Mouse (Mus musculus) adrenal gland, adult 8-10 months (tissue): ENCODE measurements around the gene Prph. TPM values are rescaled to one million over a fixed set of nuclear protein-coding genes. Genes with fewer than 3 reads are reported as not detected.
"Not testable (repeated sequence)": the region's sequence is repeated elsewhere in the genome, so short reads cannot be mapped to it uniquely, and the experiment has no call there.

Experiments used
- DNase-seq: peaks from one replicate; pipeline ENCODE4 v3.0.0; 2022
- total RNA-seq, 4 experiments: library from RNA; stranded (reverse); gene quantifications; 2 replicates each; pipeline ENCODE4 v1.2.4; 2022

The Prph gene
- total RNA-seq, 4 experiments from 2014 or later = 0.81 to 2.2 (median 1.4) TPM

- not testable (repeated sequence) for DNase-seq
These were observed 21.0 kb downstream of the Prph start for GRCm38 (mm10) chr15:99076011-99076410.

GRCm38 (mm10) chr15:99078181-99078910, 23.4 kb downstream of the Prph start:
- DNase-seq = no peak

GRCm38 (mm10) chr15:99079804-99080203, 24.8 kb downstream of the Prph start:
- DNase-seq = no peak

- DNase-seq = no peak
These were observed 27.3 kb downstream of the Prph start for GRCm38 (mm10) chr15:99082322-99082721.

- DNase-seq = no peak
These were observed 27.9 kb downstream of the Prph start for GRCm38 (mm10) chr15:99082840-99083239.

- no peak for DNase-seq
These were observed 28.3 kb downstream of the Prph start for GRCm38 (mm10) chr15:99083258-99083657.

GRCm38 (mm10) chr15:99083867-99084557, 29.0 kb downstream of the Prph start:
- DNase-seq = no peak

- DNase-seq = no peak
These were observed 29.6 kb downstream of the Prph start for GRCm38 (mm10) chr15:99084618-99085017.

- DNase-seq = no peak
These were observed 31.0 kb downstream of the Prph start for GRCm38 (mm10) chr15:99085997-99086396.

- DNase-seq = no peak
These were observed 32.5 kb downstream of the Prph start, which contains the start of gene C1ql4 for GRCm38 (mm10) chr15:99087253-99088075. C1ql4 (minus strand) TSS chr15:99087817.

- peak; percentile 45 for DNase-seq
These were observed 33.3 kb downstream of the Prph start for GRCm38 (mm10) chr15:99088292-99088691.

GRCm38 (mm10) chr15:99089069-99089468, 34.1 kb downstream of the Prph start:
- DNase-seq = no peak

- DNase-seq = no peak
These were observed 37.9 kb downstream of the Prph start, which contains the start of gene Dnajc22 for GRCm38 (mm10) chr15:99092870-99093269. Dnajc22 (plus strand) TSS chr15:99093170.

GRCm38 (mm10) chr15:99093291-99094258, 38.6 kb downstream of the Prph start:
- no peak for DNase-seq

- DNase-seq = no peak
These were observed 39.8 kb downstream of the Prph start for GRCm38 (mm10) chr15:99094631-99095270.

GRCm38 (mm10) chr15:99095356-99095755, 40.4 kb downstream of the Prph start:
- DNase-seq = no peak

GRCm38 (mm10) chr15:99096061-99096793, 41.3 kb downstream of the Prph start:
- no peak for DNase-seq

GRCm38 (mm10) chr15:99096831-99097500, 42.0 kb downstream of the Prph start:
- DNase-seq = no peak

- DNase-seq = no peak
These were observed 43.0 kb downstream of the Prph start for GRCm38 (mm10) chr15:99097840-99098492.
